Mouse (Mus musculus): ENCODE measurements at regions not wholly inside any gene's neighbourhood (a gene's known extent, or its start where the extent isn't known, plus 50 kb on each side); places are given as distances from the start of the nearest gene placed in this dataset.

DNA sequence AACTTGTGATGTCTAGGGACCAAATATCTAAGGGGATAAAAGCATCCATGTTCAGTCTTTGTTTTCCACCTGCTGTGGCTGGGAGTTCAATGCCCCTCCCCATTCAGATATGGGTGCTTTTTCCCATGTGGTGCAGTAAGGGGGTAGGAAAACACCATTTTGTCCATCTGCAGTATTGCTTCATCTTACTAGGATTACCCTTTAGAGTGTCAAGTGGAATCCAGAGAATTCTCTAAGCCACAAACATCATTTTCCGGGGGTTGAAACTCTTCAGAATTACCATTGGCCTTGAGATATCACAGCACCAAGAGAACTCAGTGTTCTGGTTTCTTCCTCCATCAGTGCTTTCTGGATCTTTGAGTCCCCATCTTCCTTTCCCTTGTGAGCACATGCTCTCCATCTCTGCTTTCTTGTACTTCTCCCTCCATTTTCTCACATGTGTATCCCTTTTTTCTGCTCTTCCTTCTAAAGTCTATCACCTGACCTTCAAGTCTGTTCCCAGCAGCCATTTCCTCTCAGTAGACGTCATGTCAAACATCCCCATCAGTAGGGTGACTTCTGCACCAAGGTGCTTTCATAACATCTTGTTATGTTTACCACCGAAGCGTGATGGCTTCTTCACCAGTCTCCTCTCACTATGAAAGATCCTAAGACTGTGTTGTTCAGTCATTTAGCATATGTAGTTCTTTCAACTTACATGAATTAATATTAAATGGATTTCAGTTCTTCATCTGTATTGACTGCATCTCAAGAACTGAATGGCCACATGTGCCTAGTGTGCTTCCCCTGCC, 431.6 kb upstream of the Ubash3b start:
- TF ChIP-seq CTCF (IDR thresholded peaks at IDR 0.05; ENCODE audit: control insufficient read depth, insufficient read depth, insufficient read length) (no peak), MAX (IDR thresholded peaks at IDR 0.05) (no peak), MYOD1 (IDR thresholded peaks at IDR 0.05; ENCODE audit: control insufficient read depth, insufficient read length, low read depth) (no peak), USF1 (IDR thresholded peaks at IDR 0.05; ENCODE audit: low read depth) (no peak), FOSL1 (IDR thresholded peaks at IDR 0.05; ENCODE audit: insufficient read depth, low read length, poor library complexity, severe bottlenecking) (no peak)

Measured in C2C12 (cell line).